Mouse (Mus musculus): ENCODE results near the gene Lrba. TPM values are rescaled to one million over a fixed set of nuclear protein-coding genes. Genes with fewer than 3 reads are reported as not detected.

Lrba gene
- polyA plus RNA-seq, 1 experiment from 2014 or later: 7.0 TPM

DNA sequence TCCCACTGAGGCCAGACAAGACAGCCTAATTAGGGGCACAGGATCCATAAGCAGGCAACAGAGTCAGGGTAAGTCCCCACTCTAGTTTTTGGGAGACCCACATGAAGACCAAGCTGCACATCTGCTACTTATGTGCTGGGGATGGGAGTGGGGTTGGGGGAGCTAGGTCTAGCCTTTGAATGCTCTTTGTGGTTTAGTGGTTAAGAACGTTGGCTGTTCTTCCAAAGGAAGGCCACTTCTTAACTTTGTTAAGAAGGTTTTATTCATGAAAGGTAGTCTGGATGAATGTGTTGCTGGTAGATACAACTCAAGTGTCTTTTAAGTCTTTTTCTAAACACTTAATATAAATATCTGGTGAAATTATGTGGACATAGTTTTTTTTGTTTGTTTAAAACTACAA is 51.2 kb downstream of the Lrba start:
- no peak overlapping the region for H3K27ac ChIP-seq
- H3K9ac ChIP-seq (replicated peaks): no peak overlapping the region
- H3K4me3 ChIP-seq (replicated peaks): no peak overlapping the region
- no peak for ATAC-seq
- 64% methylated on average over 1 of the region's 1 CpGs for WGBS
- H3K9me3 ChIP-seq: no peaks in the 10 kb centered on the region
- no peaks in the 10 kb centered on the region for H3K4me1 ChIP-seq (replicated peaks)
- no peaks in the 10 kb centered on the region for H3K27me3 ChIP-seq
- H3K4me2 ChIP-seq (replicated peaks): no peak overlapping the region
- H3K36me3 ChIP-seq: no peaks in the 10 kb centered on the region

GRCm38 (mm10) chr3:86291326-86291725 is 66.8 kb downstream of the Lrba start:
- Histone ChIP-seq H3K4me3 (replicated peaks) (no peak overlapping the region), H3K9ac (replicated peaks) (no peak overlapping the region), H3K36me3 (no peaks in the 10 kb centered on the region), H3K4me1 (replicated peaks) (no peaks in the 10 kb centered on the region), H3K9me3 (no peaks in the 10 kb centered on the region), H3K27me3 (no peaks in the 10 kb centered on the region), H3K4me2 (replicated peaks) (no peak overlapping the region), H3K27ac (no peak overlapping the region)
- 57% methylated on average over 8 of the region's 8 CpGs for WGBS
- no peak for ATAC-seq

- Histone ChIP-seq H3K27ac (no peak overlapping the region), H3K9ac (replicated peaks) (no peak overlapping the region), H3K4me2 (replicated peaks) (no peak overlapping the region), H3K4me3 (replicated peaks) (no peak overlapping the region), H3K36me3 (no peaks in the 10 kb centered on the region), H3K9me3 (no peaks in the 10 kb centered on the region), H3K4me1 (replicated peaks) (no peaks in the 10 kb centered on the region), H3K27me3 (no peaks in the 10 kb centered on the region)
- no peak for ATAC-seq
- 94% methylated on average over 1 of the region's 1 CpGs for WGBS
These were observed 70.4 kb downstream of the Lrba start for GRCm38 (mm10) chr3:86294866-86295265.

GRCm38 (mm10) chr3:86296214-86296613 is 71.7 kb downstream of the Lrba start:
- no peaks in the 10 kb centered on the region for H3K9me3 ChIP-seq
- no peak overlapping the region for H3K9ac ChIP-seq (replicated peaks)
- H3K27me3 ChIP-seq: no peaks in the 10 kb centered on the region
- no peak for ATAC-seq
- 71% methylated on average over 8 of the region's 8 CpGs for WGBS
- no peaks in the 10 kb centered on the region for H3K36me3 ChIP-seq
- H3K4me3 ChIP-seq (replicated peaks): no peak overlapping the region
- no peak overlapping the region for H3K4me2 ChIP-seq (replicated peaks)
- no peaks in the 10 kb centered on the region for H3K4me1 ChIP-seq (replicated peaks)
- H3K27ac ChIP-seq: no peak overlapping the region

- no peak overlapping the region for H3K27ac ChIP-seq
- 92% methylated on average over 2 of the region's 2 CpGs for WGBS
- no peaks in the 10 kb centered on the region for H3K4me1 ChIP-seq (replicated peaks)
- no peaks in the 10 kb centered on the region for H3K27me3 ChIP-seq
- no peak overlapping the region for H3K9ac ChIP-seq (replicated peaks)
- no peak overlapping the region for H3K4me3 ChIP-seq (replicated peaks)
- H3K36me3 ChIP-seq: peaks cover 6% of the 10 kb centered on the region; the same call in 1 of the 2 replicates
- no peak for ATAC-seq
- H3K9me3 ChIP-seq: no peaks in the 10 kb centered on the region
- no peak overlapping the region for H3K4me2 ChIP-seq (replicated peaks)
These were observed 84.4 kb downstream of the Lrba start for GRCm38 (mm10) chr3:86308833-86309232.

GRCm38 (mm10) chr3:86310216-86310615 is 85.7 kb downstream of the Lrba start:
- 77% methylated on average over 5 of the region's 5 CpGs for WGBS
- no peak overlapping the region for H3K4me2 ChIP-seq (replicated peaks)

DNA sequence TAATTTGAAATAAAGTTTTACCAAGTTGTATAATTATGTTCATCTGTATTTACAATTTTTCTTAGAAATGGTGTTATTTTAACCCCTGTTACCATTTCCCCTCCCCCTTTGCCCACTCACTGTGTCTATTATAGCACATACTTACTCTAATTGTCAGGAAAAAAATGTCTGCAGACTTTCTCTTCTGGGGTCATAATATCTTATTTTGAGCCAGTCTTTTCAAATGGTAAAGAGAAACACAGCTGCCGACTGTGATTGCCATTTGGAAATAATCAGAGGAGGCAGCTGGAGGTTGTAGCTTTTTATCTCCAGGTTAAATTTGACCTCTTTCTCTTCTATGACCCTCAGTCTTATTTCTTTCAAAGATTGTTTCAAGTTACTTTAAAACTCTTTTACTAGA is 86.9 kb downstream of the Lrba start:
- Histone ChIP-seq H3K36me3 (no peaks in the 10 kb centered on the region), H3K4me2 (replicated peaks) (no peak overlapping the region), H3K27ac (no peak overlapping the region), H3K4me1 (replicated peaks) (no peaks in the 10 kb centered on the region), H3K9me3 (no peaks in the 10 kb centered on the region), H3K27me3 (no peaks in the 10 kb centered on the region), H3K9ac (replicated peaks) (no peak overlapping the region), H3K4me3 (replicated peaks) (no peak overlapping the region)
- ATAC-seq: no peak
- 10% methylated on average over 1 of the region's 1 CpGs for WGBS

More at GRCm38 (mm10) chr3:86310216-86310615, 85.7 kb downstream of the Lrba start:
- H3K27ac ChIP-seq: no peak overlapping the region
- no peak overlapping the region for H3K4me3 ChIP-seq (replicated peaks)
- no peak overlapping the region for H3K9ac ChIP-seq (replicated peaks)
- no peaks in the 10 kb centered on the region for H3K9me3 ChIP-seq
- no peaks in the 10 kb centered on the region for H3K4me1 ChIP-seq (replicated peaks)
- H3K27me3 ChIP-seq: no peaks in the 10 kb centered on the region
- ATAC-seq: no peak
- H3K36me3 ChIP-seq: no peaks in the 10 kb centered on the region

DNA sequence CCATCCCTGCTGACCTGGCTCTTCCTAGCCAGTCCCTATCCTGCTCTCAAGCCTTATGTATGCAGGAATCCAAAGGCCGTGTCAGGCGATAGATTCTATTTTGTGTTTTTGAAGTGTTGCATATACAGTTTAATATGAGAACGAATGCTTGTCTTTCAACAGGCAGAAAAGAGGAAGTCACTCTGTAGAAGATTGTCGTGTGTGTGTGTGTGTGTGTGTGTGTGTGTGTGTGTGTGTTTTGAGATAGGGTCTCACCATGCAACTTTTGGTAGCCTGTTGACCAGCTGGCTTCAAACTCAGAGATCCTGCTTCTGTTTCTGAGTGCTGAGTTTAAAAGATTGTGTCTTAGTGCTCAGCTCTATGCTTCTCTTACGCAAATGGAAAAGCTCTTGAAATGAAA is 93.2 kb downstream of the Lrba start:
- ATAC-seq: no peak
- no peaks in the 10 kb centered on the region for H3K36me3 ChIP-seq
- no peak overlapping the region for H3K9ac ChIP-seq (replicated peaks)
- 91% methylated on average over 5 of the region's 5 CpGs for WGBS
- no peak overlapping the region for H3K4me2 ChIP-seq (replicated peaks)
- no peak overlapping the region for H3K4me3 ChIP-seq (replicated peaks)
- no peaks in the 10 kb centered on the region for H3K9me3 ChIP-seq
- no peak overlapping the region for H3K27ac ChIP-seq
- H3K4me1 ChIP-seq (replicated peaks): no peaks in the 10 kb centered on the region
- H3K27me3 ChIP-seq: no peaks in the 10 kb centered on the region

- H3K27ac ChIP-seq: no peak overlapping the region
- ATAC-seq: no peak
- no peak overlapping the region for H3K4me3 ChIP-seq (replicated peaks)
- no peaks in the 10 kb centered on the region for H3K36me3 ChIP-seq
- no peak overlapping the region for H3K4me2 ChIP-seq (replicated peaks)
- 21% methylated on average over 1 of the region's 1 CpGs for WGBS
- H3K27me3 ChIP-seq: no peaks in the 10 kb centered on the region
- no peaks in the 10 kb centered on the region for H3K9me3 ChIP-seq
- no peaks in the 10 kb centered on the region for H3K4me1 ChIP-seq (replicated peaks)
- H3K9ac ChIP-seq (replicated peaks): no peak overlapping the region
These were observed 104.1 kb downstream of the Lrba start for GRCm38 (mm10) chr3:86328531-86328930.

- Histone ChIP-seq H3K27ac (peak overlapping the region; percentile 19; the same call in 1 of the 2 replicates), H3K27me3 (no peaks in the 10 kb centered on the region), H3K4me2 (replicated peaks) (no peak overlapping the region), H3K4me1 (replicated peaks) (peaks cover 10% of the 10 kb centered on the region), H3K9ac (replicated peaks) (no peak overlapping the region), H3K9me3 (no peaks in the 10 kb centered on the region), H3K4me3 (replicated peaks) (no peak overlapping the region), H3K36me3 (0 out of 2 replicates have a peak, but pooled peaks cover under 1% of the 10 kb centered on the region)
- ATAC-seq: 0 out of 2 replicates have a peak, but pooled peaks have one; percentile 50
- 19% methylated on average over 5 of the region's 5 CpGs for WGBS
These were observed 118.8 kb downstream of the Lrba start for GRCm38 (mm10) chr3:86343261-86343660.

GRCm38 (mm10) chr3:86362486-86362885 is 138.0 kb downstream of the Lrba start:
- Histone ChIP-seq H3K27ac (no peak overlapping the region), H3K4me2 (replicated peaks) (no peak overlapping the region), H3K9me3 (no peaks in the 10 kb centered on the region), H3K9ac (replicated peaks) (no peak overlapping the region), H3K27me3 (no peaks in the 10 kb centered on the region), H3K4me3 (replicated peaks) (no peak overlapping the region), H3K4me1 (replicated peaks) (no peaks in the 10 kb centered on the region), H3K36me3 (no peaks in the 10 kb centered on the region)
- no peak for ATAC-seq
- WGBS: 63% methylated on average over 5 of the region's 5 CpGs

- Histone ChIP-seq H3K4me2 (replicated peaks) (no peak overlapping the region), H3K36me3 (no peaks in the 10 kb centered on the region), H3K4me3 (replicated peaks) (no peak overlapping the region), H3K27me3 (no peaks in the 10 kb centered on the region), H3K4me1 (replicated peaks) (no peaks in the 10 kb centered on the region), H3K9me3 (no peaks in the 10 kb centered on the region), H3K9ac (replicated peaks) (no peak overlapping the region), H3K27ac (no peak overlapping the region)
- 68% methylated on average over 2 of the region's 2 CpGs for WGBS
- no peak for ATAC-seq
These were observed 147.0 kb downstream of the Lrba start for GRCm38 (mm10) chr3:86371466-86371865.

DNA sequence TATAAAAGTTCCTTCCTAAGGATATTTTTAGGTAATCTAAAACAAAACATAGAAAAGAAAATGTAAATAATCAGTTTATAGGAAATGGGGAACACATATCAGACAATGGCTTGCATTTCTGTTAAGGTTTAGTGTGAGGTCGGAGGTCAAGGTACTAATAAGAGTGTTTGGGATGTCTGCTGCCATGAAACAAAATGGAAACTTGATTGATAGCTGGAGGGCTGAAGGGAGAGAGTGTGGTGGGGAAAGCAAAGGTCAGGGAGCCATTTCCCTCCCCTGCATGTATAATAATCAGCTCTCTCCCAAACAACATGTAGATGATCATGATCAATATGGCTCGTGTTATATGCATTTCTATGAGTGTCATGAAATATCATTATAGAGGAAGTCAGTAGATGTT is 150.8 kb downstream of the Lrba start:
- Histone ChIP-seq H3K27ac (no peak overlapping the region), H3K4me3 (replicated peaks) (no peak overlapping the region), H3K27me3 (no peaks in the 10 kb centered on the region), H3K4me1 (replicated peaks) (no peaks in the 10 kb centered on the region), H3K9me3 (no peaks in the 10 kb centered on the region), H3K4me2 (replicated peaks) (no peak overlapping the region), H3K9ac (replicated peaks) (no peak overlapping the region), H3K36me3 (no peaks in the 10 kb centered on the region)
- WGBS: 87% methylated on average over 2 of the region's 2 CpGs
- no peak for ATAC-seq
